Mouse (Mus musculus) megakaryocyte-erythroid progenitor cell, adult 5-6 weeks (primary cell): ENCODE data around the gene Kcna1. TPM values are rescaled to one million over a fixed set of nuclear protein-coding genes. Genes with fewer than 3 reads are reported as not detected.

ENCODE experiments used
- ATAC-seq: replicated peaks from 2 replicates; pipeline ENCODE4 v1.8.0; 2016; ENCODE audit warnings: mild to moderate bottlenecking, inconsistent platforms; ENCODE audit not compliant: severe bottlenecking, poor library complexity, low FRiP score, low TSS enrichment
- total RNA-seq, 2 experiments: library from RNA; stranded (forward) in 1 of 2; stranded (reverse) in 1 of 2; fragments of 200-1000, 215-1000 nt in 1 of 2; fragments of >200 nt in 1 of 2; fragmentation: Nextera tagmentation in 1 of 2; gene quantifications; 2 replicates each; pipeline ENCODE4 v1.2.3; 2014 to 2017

Gene Kcna1
- total RNA-seq (2014; fragmentation: Nextera tagmentation), result not detected in 2 replicates
- not detected in 2 replicates for total RNA-seq (2017)

- ATAC-seq, result no peak
These were observed at the start of gene Kcna1 for GRCm38 (mm10) chr6:126646381-126646780. Kcna1 (minus strand) TSS chr6:126646384.

- no peak for ATAC-seq
These were observed 40.9 kb upstream of the Kcna1 start for GRCm38 (mm10) chr6:126687120-126687519.

- no peak for ATAC-seq
These were observed 39.0 kb upstream of the Kcna1 start for GRCm38 (mm10) chr6:126685135-126685534.

- no peak for ATAC-seq
These were observed 32.8 kb upstream of the Kcna1 start for GRCm38 (mm10) chr6:126678961-126679360.

DNA sequence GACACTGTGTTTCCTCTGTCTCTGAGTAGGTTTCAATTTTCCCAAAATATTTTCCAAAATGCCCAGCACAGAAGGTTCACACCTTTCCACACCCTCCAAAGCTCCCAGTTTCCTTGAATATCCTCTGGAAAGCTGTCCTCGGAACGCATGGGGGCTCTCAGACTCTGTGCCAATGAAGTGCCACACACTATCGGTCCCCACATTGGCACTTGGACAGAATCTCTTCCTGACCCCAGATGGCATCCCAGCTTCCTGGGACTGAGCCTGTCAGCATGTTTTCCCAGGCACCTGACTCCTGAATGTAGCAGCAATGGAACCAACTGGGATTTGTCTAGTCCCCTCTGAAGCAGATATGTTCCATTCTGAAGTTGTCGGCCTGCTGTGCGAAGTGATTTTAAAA lies 20.8 kb upstream of the Kcna1 start:
- ATAC-seq, result no peak

GRCm38 (mm10) chr6:126666091-126666490 lies 19.9 kb upstream of the Kcna1 start:
- no peak for ATAC-seq

DNA sequence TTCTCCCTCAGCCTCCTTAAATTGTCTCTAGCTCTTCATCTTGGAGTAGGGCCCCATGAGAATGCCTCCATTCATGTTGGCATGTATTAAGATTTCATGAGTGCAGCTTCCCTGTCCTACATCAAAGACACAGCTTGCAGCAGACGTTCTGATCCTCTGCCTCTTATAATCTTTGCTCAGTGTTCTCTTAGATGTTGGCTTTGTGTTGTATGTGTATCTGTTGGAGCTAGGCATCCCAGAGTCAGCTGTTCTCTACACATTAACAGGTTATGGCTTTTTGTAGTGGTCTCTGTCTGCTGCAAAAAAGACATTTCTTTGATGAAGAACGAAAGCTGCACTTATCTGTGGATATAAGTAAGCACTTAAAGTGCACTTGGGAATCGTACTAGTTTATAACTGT lies 18.4 kb upstream of the Kcna1 start:
- ATAC-seq, result no peak

DNA sequence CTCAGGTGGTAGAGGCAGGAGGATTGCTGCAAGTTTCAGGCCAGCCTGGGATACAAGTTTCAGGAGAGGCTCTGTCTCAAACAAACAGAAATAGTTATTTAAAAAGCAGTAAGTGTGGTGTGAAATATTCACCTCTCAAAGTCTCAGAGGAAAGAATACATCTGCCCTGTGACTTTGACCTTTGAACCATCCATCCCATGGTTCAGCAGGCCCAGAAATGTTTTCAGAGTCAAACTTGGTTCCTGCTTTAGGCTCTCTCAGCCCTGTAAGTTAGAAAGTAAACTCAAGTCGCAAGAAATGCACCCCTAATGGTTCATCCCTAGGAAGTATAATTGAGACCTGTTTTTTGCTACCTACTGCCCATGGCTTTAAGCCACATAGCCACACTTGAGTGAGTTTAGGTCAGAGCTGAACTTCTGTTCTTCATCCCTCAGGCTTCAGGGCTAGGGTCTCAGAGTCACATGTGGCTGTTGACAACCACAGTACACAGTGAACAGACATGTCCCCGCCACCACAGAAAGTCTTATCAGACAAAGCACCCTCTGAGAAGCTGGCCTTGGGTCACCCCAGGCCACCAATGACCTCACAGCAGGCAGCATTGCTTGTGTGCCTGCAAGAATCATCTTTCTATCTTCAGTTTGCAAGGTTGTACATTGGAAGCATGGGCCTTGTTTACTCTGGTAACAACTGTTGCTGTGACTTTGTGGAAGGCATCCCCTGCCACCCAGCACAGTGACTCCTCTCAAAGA lies 11.6 kb upstream of the Kcna1 start:
- no peak for ATAC-seq

DNA sequence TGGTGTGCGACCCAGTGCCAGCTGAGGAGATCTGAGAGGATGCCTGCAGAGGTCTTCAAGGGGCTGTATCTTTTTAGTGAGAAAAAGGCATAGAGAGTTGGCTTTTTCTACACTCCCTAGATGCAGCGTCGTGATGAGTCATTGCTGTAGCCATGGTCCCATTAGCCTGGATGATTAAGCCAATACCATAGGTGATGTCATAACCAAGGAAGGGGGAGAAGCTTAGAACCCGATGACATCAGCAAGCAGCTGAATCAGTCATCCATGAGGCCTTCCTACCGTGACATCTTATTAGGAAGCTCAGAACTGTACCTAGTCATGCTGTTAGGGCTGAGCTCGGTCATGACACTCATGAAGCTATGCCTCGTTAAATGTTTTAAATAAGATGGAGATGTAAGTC lies 7.4 kb upstream of the Kcna1 start:
- no peak for ATAC-seq

GRCm38 (mm10) chr6:126645644-126646358 lies 383 bp downstream of the Kcna1 start:
- ATAC-seq, result no peak

DNA sequence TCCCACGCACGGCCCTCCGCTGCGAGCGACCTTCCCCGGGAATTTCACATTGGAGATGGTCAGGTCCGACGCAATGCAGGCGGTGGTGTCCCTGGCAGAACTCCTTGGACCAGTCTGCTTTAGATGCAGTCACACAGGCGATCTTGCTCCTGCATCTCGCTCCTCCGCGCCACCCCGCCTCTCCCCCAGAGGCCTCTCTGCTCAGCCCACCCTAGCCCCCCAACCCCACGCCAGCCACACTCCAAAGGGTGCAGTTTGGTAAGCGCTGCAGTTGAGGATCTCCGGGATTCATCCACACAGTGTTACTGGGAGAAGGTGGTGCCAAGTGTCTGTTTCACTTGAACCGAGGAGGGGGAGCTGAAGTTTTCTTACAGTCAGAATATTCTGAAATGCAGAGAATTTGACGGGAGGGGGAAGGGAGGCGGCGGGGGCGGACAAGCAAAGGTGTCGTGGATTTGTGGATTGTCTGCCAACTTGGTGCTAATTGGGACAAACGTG lies 1.1 kb downstream of the Kcna1 start:
- ATAC-seq, result no peak

GRCm38 (mm10) chr6:126644181-126645043 lies 1.8 kb downstream of the Kcna1 start:
- no peak for ATAC-seq

GRCm38 (mm10) chr6:126643341-126644055 lies 2.7 kb downstream of the Kcna1 start:
- no peak for ATAC-seq

GRCm38 (mm10) chr6:126642856-126643321 lies 3.3 kb downstream of the Kcna1 start:
- no peak for ATAC-seq

GRCm38 (mm10) chr6:126628451-126628850 lies 17.7 kb downstream of the Kcna1 start:
- ATAC-seq, result no peak

DNA sequence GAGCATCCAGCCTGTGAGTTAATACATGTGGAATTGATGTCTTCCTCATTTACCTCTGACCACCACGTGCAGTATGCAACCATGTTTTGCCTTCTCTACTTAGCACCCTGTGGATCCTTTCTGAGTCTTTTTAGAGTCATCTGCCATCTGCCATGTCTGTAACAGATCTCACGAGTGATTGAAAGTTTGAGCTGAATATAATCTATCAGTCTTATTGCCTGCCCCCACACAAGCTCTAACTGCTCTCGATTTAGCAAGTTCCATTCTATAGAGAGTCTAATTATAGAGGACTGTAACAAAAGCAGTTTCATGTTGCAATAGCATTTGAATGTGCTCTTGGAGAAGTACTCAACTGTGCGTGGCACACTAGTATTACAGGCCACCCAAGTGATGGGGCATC lies 27.7 kb downstream of the Kcna1 start:
- ATAC-seq, result no peak

DNA sequence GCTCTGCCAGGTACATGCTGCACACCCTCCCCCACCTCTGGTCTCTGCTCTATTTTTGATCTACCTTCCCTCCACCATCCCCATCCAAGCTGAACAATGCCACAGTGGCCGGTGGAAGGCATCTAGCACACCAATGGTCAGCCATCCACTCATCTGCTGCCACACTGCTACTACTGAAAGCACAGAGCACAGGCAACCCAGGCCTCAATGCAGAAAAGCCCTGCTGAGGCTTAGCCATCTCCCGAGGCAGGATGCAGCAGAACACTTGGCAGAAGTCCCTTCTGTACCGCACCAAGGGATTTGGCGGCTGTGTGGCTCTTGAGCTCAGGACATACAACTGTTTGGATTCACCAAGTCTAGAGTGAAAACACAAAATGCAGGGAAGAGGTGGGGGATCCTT lies 35.4 kb downstream of the Kcna1 start:
- no peak for ATAC-seq

DNA sequence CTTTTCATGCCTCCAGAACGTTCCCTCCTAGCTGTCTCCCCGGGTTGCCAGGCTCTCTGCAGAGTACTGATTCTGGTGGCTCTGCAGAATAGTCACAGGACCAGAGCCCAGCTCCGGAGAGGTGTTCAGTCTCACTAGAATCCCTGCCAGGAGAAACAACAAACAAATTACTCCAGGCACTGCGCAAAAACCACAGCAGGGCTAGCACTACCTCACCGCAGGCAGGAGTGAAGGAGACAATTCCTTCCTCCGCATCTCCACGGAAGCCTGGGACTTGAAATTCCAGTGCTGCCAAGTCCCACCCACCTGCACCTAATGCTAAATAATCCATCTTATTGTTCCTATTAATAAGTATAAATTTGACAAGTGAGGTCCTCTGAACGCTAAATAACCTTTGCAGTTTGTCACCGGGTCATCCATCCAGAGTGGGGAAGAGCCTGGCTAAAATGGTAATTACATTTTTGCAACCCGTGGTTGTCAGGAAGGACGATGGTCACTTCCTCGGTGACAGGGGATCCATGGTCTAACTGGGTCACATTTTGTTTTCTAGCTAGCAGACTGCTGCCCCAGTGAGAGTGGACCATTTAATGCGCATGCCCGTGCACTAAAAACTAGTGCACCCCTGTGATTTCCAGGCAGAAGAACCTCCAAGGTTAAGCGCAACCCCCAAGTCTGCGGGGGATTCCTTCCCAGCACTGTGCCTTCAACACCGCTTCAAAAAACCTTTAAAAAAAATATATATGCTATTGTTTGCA lies 36.8 kb downstream of the Kcna1 start:
- ATAC-seq, result no peak
